Mouse (Mus musculus): ENCODE data around the gene Thbs3. TPM values are rescaled to one million over a fixed set of nuclear protein-coding genes. Genes with fewer than 3 reads are reported as not detected.

Gene Thbs3
- polyA plus RNA-seq, 1 experiment, result 1.1 TPM

DNA sequence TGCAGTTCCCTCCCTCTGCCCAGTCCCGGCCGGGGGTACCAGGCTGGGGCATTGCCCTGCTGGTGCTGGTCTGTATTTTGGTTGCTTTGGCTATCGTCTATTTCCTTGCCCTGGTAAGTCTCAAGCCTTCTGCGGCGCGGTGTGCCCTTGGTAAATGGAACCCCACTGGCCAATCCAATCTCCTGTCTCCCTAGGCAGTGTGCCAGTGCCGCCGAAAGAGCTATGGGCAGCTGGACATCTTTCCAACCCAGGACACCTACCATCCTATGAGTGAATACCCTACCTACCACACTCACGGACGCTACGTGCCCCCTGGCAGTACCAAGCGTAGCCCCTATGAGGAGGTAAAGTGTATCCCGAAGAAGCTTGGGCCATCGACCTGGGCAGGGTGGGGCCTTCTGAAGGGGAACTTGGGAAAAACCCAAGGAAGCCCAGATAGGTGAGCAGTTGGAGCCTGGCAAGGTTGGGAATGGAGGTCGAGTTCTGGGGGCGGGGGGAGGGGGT, 16.8 kb downstream of the Thbs3 start:
- Histone ChIP-seq H3K27ac (ENCODE audit: insufficient read depth, low read depth, low read length) (no peak overlapping the region), H3K4me1 (ENCODE audit: control insufficient read depth, insufficient read depth, low read length) (peaks cover 25% of the 10 kb centered on the region), H3K4me3 (ENCODE audit: insufficient read depth, low read length) (no peak overlapping the region)
- TF ChIP-seq CTCF (IDR thresholded peaks at IDR 0.05; ENCODE audit: low read depth, low read length), result no peak
- TF ChIP-seq POLR2A (IDR thresholded peaks at IDR 0.05; ENCODE audit: borderline replicate concordance, low read depth, low read length), result no peak

DNA sequence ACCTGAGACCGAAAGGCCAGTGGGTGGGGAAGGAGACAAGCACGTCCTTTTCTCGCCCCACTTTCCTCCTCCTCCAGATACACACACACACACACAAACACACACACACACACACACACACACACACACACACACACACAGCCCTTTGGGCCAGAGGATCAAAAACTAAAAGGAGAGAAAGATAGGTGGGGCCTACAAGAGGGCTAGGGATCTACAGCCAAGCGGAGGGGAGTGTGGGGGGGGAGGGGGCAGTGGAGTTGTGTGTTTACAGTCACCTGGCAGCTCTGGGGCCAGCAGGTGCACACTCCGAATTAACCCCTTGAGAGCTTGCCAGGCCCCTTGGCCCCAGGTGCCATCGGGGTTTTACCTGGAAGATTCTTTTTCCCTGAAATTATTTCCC, 17.6 kb downstream of the Thbs3 start:
- Histone ChIP-seq H3K27ac (ENCODE audit: insufficient read depth, low read depth, low read length) (no peak overlapping the region), H3K4me3 (ENCODE audit: insufficient read depth, low read length) (no peak overlapping the region), H3K4me1 (ENCODE audit: control insufficient read depth, insufficient read depth, low read length) (peaks cover 24% of the 10 kb centered on the region)
- no peak for TF ChIP-seq CTCF (IDR thresholded peaks at IDR 0.05; ENCODE audit: low read depth, low read length)
- TF ChIP-seq POLR2A (IDR thresholded peaks at IDR 0.05; ENCODE audit: borderline replicate concordance, low read depth, low read length), result no peak

DNA sequence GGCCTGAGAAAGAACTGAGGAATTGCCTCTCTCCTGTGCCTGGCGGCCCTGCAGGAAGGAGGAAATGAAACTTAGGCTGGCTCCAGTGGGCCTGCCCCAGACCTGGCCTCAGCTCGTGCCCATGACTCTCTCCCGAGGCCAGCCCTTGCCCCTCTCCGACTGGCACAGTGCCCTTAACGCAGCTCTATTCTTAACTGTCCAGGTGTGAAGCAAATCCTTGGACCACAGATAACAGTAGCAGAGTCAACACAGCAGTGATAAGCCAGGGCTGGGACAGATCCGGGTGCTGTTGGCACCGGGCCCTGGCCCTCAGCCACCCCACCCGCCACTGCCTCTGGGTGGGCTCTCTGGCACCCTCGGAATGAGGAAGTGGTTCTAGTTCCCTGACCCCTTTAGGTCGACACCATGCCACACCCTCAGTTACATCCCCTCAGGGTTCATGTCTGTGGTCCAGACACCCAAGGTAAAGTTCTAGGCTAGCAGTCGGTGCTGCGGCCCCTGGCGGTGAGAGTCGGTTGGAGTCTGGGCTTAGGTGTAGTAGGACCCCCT, 18.7 kb downstream of the Thbs3 start:
- Histone ChIP-seq H3K4me3 (ENCODE audit: insufficient read depth, low read length) (no peak overlapping the region), H3K27ac (ENCODE audit: insufficient read depth, low read depth, low read length) (peak overlapping the region; percentile 48), H3K4me1 (ENCODE audit: control insufficient read depth, insufficient read depth, low read length) (peaks cover 20% of the 10 kb centered on the region)
- TF ChIP-seq CTCF (IDR thresholded peaks at IDR 0.05; ENCODE audit: low read depth, low read length), result no peak
- no peak for TF ChIP-seq POLR2A (IDR thresholded peaks at IDR 0.05; ENCODE audit: borderline replicate concordance, low read depth, low read length)

DNA sequence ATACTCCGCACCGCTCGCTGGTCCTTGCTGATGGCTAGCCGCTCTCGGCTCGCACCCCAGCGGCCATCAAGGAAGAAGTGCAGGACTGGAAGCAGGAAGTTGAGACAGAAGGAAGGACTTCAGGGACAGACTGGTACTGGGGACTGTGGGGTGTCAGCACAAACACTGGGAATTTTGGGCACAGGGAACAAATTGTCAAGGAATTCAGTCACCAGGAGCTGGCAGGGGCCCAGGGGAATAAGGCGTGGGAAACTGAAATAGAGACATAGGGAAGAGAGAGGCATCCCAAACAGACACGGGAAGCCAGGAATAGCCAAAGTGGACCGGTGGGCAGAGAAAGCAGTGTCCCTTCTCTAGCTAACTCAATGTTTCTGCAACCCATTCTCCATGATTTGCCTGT, 21.5 kb downstream of the Thbs3 start:
- H3K4me3 ChIP-seq (ENCODE audit: insufficient read depth, low read length), result no peak overlapping the region
- no peak overlapping the region for H3K27ac ChIP-seq (ENCODE audit: insufficient read depth, low read depth, low read length)
- peaks cover 18% of the 10 kb centered on the region for H3K4me1 ChIP-seq (ENCODE audit: control insufficient read depth, insufficient read depth, low read length)
- TF ChIP-seq POLR2A (IDR thresholded peaks at IDR 0.05; ENCODE audit: borderline replicate concordance, low read depth, low read length) (no peak), CTCF (IDR thresholded peaks at IDR 0.05; ENCODE audit: low read depth, low read length) (no peak)

DNA sequence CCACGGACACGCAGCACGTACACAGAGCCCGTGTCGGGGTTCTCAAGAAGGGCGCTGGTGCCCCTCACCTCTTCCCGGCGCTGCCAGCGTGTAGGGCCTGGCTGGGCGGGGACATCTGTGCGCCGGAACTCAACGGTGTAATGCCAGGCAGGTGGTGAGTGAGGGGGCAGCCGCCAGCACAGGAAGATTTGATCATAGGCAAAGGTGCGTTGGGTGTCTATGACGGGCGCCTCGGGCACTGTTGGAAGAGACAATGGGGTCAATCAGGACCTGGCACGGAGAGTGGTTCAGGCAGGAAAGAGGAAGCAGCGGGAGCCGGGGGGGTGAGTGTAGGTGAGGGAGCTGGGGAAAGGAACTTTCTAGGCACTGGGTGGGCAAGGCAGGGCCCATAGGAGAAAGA, 22.7 kb downstream of the Thbs3 start:
- Histone ChIP-seq H3K4me1 (ENCODE audit: control insufficient read depth, insufficient read depth, low read length) (peaks cover 18% of the 10 kb centered on the region), H3K27ac (ENCODE audit: insufficient read depth, low read depth, low read length) (no peak overlapping the region), H3K4me3 (ENCODE audit: insufficient read depth, low read length) (no peak overlapping the region)
- TF ChIP-seq POLR2A (IDR thresholded peaks at IDR 0.05; ENCODE audit: borderline replicate concordance, low read depth, low read length), result no peak

DNA sequence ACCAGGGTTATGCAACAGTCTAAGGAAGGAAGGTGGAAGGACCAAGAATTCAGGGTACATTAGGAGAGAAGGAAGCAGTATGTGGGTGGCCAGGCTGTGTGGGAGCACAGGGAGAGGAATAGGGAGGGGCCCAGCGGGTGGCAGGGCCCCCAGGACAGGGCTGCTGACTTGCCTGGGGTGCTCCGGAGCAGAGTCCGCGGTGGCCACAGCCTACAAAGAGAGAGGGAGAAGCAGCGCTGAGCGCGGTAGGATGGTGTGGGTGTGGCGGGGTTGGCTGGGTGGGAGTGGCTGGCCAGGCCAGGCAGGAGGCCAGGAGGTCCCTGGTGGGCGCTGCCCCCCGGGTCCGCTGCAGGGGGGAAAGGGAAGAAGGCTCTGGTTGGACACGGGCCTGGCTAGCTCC, 23.5 kb downstream of the Thbs3 start:
- Histone ChIP-seq H3K4me1 (ENCODE audit: control insufficient read depth, insufficient read depth, low read length) (peaks cover 11% of the 10 kb centered on the region), H3K27ac (ENCODE audit: insufficient read depth, low read depth, low read length) (no peak overlapping the region), H3K4me3 (ENCODE audit: insufficient read depth, low read length) (no peak overlapping the region)
- TF ChIP-seq POLR2A (IDR thresholded peaks at IDR 0.05; ENCODE audit: borderline replicate concordance, low read depth, low read length), result no peak
- no peak for TF ChIP-seq CTCF (IDR thresholded peaks at IDR 0.05; ENCODE audit: low read depth, low read length)

DNA sequence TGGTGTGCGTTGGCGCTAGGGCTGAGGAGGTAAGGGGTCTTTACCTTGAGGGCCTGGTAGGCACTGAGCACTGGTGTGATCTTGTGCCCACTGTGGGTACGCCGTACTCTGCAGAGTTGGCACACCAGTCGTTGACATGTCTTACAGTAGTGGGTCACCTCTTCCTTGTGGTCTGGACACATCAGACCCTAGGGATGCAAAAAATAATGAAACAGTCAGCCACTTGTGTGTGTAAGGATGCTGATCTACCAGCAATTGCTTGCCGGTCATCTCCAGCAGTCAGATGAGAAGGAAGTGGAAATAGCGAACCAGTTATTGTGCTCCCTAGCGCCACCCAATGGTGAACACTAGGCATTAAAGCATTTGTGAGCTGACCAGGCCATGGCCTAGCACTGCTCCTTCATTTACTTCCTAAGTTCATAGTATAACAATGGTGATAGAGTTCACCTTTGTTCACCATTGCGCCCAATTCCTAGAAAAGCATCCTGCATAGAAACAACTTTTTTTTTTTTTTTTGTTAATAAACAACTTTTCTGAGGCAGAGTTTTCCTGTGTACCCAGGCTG, 27.4 kb downstream of the Thbs3 start:
- H3K27ac ChIP-seq (ENCODE audit: insufficient read depth, low read depth, low read length), result no peak overlapping the region
- TF ChIP-seq POLR2A (IDR thresholded peaks at IDR 0.05; ENCODE audit: borderline replicate concordance, low read depth, low read length) (no peak), CTCF (IDR thresholded peaks at IDR 0.05; ENCODE audit: low read depth, low read length) (peak; percentile 34; the same call in 1 of the 2 replicates)
- H3K4me3 ChIP-seq (ENCODE audit: insufficient read depth, low read length), result no peak overlapping the region
- H3K4me1 ChIP-seq (ENCODE audit: control insufficient read depth, insufficient read depth, low read length), result peaks cover 4% of the 10 kb centered on the region

DNA sequence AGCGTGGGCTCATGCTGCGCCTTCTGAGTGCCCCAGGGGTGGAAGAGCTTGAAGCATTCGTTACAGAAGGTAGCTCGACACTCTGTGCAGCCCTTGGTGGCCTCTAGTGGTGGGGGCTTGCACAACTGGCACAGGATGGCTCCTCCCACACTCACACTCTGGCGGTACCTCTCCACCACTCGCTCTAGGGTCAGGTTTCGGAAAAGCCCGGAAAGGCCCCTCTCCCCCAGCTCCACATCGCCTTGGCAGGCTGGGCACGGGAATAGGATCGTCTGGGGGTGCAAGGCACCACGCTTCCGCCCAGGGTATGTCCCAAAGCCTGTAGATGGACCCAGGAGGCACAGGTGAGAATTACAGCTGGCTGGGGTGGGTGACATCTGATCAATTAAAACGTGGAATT, 28.6 kb downstream of the Thbs3 start:
- no peak overlapping the region for H3K4me3 ChIP-seq (ENCODE audit: insufficient read depth, low read length)
- TF ChIP-seq CTCF (IDR thresholded peaks at IDR 0.05; ENCODE audit: low read depth, low read length), result no peak
- no peak for TF ChIP-seq POLR2A (IDR thresholded peaks at IDR 0.05; ENCODE audit: borderline replicate concordance, low read depth, low read length)
- H3K4me1 ChIP-seq (ENCODE audit: control insufficient read depth, insufficient read depth, low read length), result peaks cover 10% of the 10 kb centered on the region
- no peak overlapping the region for H3K27ac ChIP-seq (ENCODE audit: insufficient read depth, low read depth, low read length)

DNA sequence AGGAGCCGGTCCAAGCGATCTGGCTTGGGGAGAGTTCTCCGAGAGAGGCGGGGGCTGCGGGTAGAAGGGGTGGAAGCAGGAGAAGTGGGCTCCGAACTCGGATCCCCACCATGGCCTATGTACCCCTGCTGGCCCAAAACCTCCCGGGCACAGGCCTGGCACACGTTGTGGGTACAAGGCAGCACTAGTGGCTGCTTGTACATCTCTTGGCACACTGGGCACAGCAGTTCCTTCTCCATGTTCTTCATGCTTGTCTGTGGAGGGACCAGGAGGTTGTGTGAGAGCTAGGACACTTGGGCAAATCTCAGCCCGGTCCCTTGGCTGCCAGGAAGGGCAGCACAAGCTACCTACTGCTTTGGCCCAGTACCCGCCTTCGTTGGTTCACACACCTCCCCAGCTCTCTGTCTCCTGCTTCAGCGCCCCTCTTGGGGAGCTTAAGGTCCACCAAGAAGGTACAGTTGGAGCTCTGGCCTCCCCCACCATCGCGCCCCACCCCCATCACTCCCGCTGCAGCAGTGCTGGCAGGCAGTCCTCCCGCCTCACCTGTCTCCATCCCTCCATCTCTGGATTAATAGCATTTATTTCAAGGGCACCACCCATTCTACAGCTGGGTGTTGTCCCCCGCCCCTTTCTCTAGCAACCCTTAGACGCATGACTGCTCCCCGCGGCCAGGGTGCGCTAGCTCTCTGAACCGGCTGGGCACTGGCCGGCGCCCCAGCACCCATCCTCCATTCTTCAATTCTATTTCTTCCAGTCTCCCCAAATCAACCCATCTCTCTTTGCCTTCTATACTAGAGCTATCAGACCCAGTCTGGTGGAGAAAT, 29.4 kb downstream of the Thbs3 start:
- Histone ChIP-seq H3K4me1 (ENCODE audit: control insufficient read depth, insufficient read depth, low read length) (peaks cover 10% of the 10 kb centered on the region), H3K4me3 (ENCODE audit: insufficient read depth, low read length) (no peak overlapping the region), H3K27ac (ENCODE audit: insufficient read depth, low read depth, low read length) (no peak overlapping the region)
- TF ChIP-seq POLR2A (IDR thresholded peaks at IDR 0.05; ENCODE audit: borderline replicate concordance, low read depth, low read length) (no peak), CTCF (IDR thresholded peaks at IDR 0.05; ENCODE audit: low read depth, low read length) (no peak)

All from bone marrow macrophage, adult 2 months (primary cell).